Mouse (Mus musculus) ES-Bruce4 (cell line): ENCODE measurements around the gene Sptbn4. TPM values are rescaled to one million over a fixed set of nuclear protein-coding genes. Genes with fewer than 3 reads are reported as not detected.

ENCODE experiments used
- H3K27ac ChIP-seq: 2 replicates; pipeline ENCODE4 v1.5.1; 2012; ENCODE audit warnings: low read length, inconsistent platforms; ENCODE audit not compliant: insufficient read depth
- H3K27me3 ChIP-seq: 2 replicates; pipeline ENCODE4 v1.6.1; 2012; ENCODE audit warnings: mild to moderate bottlenecking, low read length, inconsistent platforms; ENCODE audit not compliant: control insufficient read depth, poor library complexity, insufficient read depth, severe bottlenecking
- H3K36me3 ChIP-seq: 2 replicates; pipeline ENCODE4 v1.6.1; 2012; ENCODE audit warnings: inconsistent platforms, mild to moderate bottlenecking, low read length, moderate library complexity; ENCODE audit not compliant: control insufficient read depth, poor library complexity, insufficient read depth, severe bottlenecking
- H3K4me1 ChIP-seq: one replicate; pipeline ENCODE4 v1.8.1; 2011; ENCODE audit warnings: low read length; ENCODE audit not compliant: control insufficient read depth, insufficient read depth
- H3K4me3 ChIP-seq: 2 replicates; pipeline ENCODE4 v1.5.1; 2011; ENCODE audit warnings: low read depth, mild to moderate bottlenecking, low read length
- H3K9ac ChIP-seq: 2 replicates; pipeline ENCODE4 v1.6.1; 2012; ENCODE audit warnings: low read depth, mild to moderate bottlenecking, inconsistent platforms; ENCODE audit not compliant: poor library complexity, severe bottlenecking
- H3K9me3 ChIP-seq: replicated peaks from 2 replicates; pipeline ENCODE4 v1.6.1; 2012; ENCODE audit warnings: mild to moderate bottlenecking, low read length, inconsistent platforms; ENCODE audit not compliant: control insufficient read depth, poor library complexity, insufficient read depth, severe bottlenecking
- CTCF ChIP-seq: IDR thresholded peaks from one replicate; pipeline ENCODE4 v1.8.1; 2011; ENCODE audit warnings: low read depth, low read length
- EP300 ChIP-seq: IDR thresholded peaks from 2 replicates; pipeline ENCODE4 v1.6.1; 2011; ENCODE audit warnings: low read depth, low read length; ENCODE audit not compliant: insufficient read depth
- POLR2A ChIP-seq: IDR thresholded peaks from one replicate; pipeline ENCODE4 v1.8.1; 2011; ENCODE audit warnings: low read length; ENCODE audit not compliant: insufficient read depth
- polyA plus RNA-seq: library from polyadenylated mRNA; stranded (reverse); fragments of >200 nt; gene quantifications from 2 replicates; pipeline ENCODE4 v1.2.4, GENCODE M21; 2011; ENCODE audit warnings: low read depth; ENCODE audit not compliant: missing spikeins, insufficient read depth, insufficient read length

Gene Sptbn4
- polyA plus RNA-seq, 1 experiment, result 6.0 TPM

DNA sequence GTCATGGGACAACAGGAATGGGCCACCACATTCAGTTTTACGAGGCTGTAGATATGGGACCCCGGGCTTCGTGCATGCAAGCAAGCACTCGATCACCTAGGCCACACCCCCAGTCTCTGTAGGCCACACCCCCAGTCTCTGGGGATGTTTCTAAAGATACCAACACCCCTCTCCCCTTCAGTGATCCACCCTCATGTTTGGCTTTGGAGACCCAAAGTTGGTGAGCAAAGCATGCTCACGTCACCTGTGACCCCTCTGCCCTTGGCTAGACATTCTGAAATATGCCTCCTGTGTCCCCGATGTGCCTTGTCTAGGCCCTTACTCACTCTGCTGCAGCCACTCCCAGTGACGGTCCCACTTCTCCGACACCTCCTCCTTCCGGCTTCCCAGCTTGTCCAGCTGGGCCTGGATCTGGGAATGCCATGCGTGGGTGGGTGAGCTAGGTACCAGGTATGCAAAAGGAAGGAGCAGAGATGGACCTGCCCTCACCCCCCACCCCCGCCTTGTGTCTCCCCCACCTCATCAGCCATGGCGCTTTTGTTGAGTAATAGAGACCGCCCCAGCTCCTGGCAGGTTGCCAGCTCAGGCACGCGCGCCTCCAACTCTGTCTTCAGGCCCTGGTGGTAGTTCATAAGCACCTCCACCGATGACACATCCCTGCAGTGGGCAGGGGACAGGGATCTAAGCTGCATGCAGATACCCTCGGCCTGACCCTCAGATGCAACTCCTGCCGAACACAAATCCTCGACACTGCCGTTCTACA is 81.2 kb downstream of the Sptbn4 start:
- Histone ChIP-seq H3K27ac (no peak overlapping the region), H3K4me3 (peak overlapping the region; percentile 20), H3K9ac (no peak overlapping the region), H3K9me3 (no peaks in the 10 kb centered on the region), H3K4me1 (peaks cover 6% of the 10 kb centered on the region), H3K36me3 (no peaks in the 10 kb centered on the region), H3K27me3 (no peaks in the 10 kb centered on the region)
- TF ChIP-seq EP300 (0 out of 2 replicates have a peak, but pooled peaks have one; percentile 5), CTCF (no peak)

DNA sequence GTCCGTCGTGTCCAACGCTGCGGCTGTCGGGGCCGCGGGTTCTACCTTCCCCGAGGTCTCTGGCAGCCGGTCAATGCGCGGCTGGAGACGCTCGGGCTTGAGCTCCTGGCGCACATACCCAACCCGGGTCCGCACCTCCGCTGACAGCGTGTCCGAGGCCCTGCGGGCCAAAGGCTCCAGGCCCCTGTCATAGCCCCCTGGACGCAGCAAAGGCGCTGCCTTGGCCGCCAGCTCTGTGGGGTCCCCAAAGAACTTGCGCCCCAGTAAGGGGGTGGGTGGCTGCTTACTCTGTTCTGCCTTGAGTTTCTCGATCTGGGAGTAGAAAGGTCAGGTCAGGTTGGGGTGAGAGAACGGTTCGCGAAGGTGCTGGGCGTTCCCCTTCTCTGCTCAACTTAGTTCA is 83.1 kb downstream of the Sptbn4 start:
- Histone ChIP-seq H3K4me1 (peaks cover 6% of the 10 kb centered on the region), H3K36me3 (no peaks in the 10 kb centered on the region), H3K27me3 (no peaks in the 10 kb centered on the region), H3K9ac (peak overlapping the region; percentile 71), H3K9me3 (no peaks in the 10 kb centered on the region), H3K4me3 (peak overlapping the region; percentile 39), H3K27ac (no peak overlapping the region)
- TF ChIP-seq CTCF, result no peak
- no peak for TF ChIP-seq EP300
- no peak for TF ChIP-seq POLR2A

DNA sequence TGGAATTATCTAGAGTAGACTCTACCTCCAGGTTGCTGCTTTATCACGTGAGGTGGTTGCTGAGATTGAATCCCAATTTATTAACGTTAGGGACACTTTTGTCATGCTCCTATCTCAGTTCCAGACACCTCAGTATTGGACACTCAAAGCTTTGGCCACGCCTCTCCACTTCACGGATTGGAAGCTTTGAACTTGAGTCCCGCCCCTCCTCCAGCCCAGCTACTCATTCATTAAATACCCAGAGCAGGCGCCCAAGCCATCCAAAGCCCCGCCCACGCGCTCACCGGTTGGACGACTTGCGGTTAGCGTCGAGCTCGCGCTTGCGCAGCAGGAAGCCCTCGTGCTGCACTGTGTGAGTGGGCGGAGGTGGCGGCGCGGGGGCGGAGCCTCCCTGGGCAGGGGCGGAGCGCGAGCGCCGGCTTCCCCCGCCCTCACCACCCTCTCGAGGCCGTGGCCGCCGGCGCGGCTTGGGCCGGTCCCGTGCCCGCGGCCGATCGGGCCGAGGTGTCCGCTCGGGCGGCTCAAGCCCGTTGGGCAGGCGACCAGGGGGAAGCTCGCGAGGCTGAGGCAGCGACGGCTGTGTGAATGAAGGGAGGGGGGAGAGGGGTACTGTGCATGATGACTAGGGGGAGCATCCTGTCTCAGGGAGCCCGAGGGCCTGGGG is 86.1 kb downstream of the Sptbn4 start:
- Histone ChIP-seq H3K4me3 (peak overlapping the region; percentile 80), H3K9ac (peak overlapping the region; percentile 83), H3K27me3 (no peaks in the 10 kb centered on the region), H3K9me3 (no peaks in the 10 kb centered on the region), H3K4me1 (peaks cover 2% of the 10 kb centered on the region), H3K27ac (peak overlapping the region; percentile 96), H3K36me3 (no peaks in the 10 kb centered on the region)
- no peak for TF ChIP-seq EP300
- no peak for TF ChIP-seq POLR2A
- TF ChIP-seq CTCF, result no peak

DNA sequence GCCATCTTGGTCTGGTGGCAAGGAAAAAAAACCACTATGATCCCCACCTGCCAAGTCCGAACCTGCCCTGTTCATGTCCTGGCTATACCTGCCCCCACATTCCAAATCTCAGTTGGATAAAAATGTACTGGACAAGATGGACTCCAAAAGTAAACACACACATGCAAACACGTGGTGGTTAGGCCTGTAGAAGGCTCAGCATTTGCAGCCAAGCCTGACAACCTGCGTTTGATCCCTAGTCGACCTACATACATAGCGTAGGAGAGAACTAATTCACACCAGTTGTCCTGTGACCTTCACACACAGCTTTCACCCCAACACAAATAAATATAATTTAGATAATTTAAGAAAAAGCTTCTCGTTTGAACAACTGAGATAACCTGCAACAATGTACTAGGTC is 86.7 kb downstream of the Sptbn4 start:
- Histone ChIP-seq H3K4me1 (no peaks in the 10 kb centered on the region), H3K9me3 (no peaks in the 10 kb centered on the region), H3K36me3 (no peaks in the 10 kb centered on the region), H3K27me3 (no peaks in the 10 kb centered on the region), H3K9ac (peak overlapping the region; percentile 61), H3K27ac (peak overlapping the region; percentile 96), H3K4me3 (peak overlapping the region; percentile 69)
- TF ChIP-seq POLR2A (no peak), EP300 (no peak), CTCF (no peak)

DNA sequence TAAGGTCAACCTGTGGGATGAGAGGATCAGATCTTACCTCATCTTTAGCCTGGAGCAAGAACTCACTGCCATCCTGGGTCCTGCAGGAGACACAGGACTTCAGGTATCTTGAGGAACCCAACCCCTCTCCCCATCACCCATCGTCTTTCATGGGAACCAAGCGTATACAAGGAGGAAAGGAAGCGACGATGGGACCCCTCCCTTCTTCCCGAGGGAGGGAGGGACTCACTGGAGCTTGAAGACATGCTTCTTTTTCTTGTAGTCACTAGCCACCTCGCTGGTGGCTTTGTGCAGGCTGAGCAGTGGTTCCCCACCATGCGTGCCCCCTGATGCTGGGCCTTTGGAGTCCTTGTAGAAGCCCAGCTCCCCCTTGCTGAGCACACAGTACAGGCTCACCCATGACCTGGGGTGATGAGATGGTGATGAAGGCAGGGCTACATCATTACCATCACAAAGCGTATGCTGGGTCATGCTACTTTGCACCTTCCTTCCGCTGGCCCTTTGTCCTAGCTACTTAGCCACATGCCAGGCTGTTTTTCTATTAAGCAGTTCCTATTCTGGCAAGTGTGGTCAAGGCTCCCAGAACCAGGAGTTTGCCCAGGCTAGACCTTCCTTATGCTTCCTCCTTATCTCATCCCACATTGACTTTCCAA is 87.7 kb downstream of the Sptbn4 start:
- Histone ChIP-seq H3K4me1 (no peaks in the 10 kb centered on the region), H3K4me3 (peak overlapping the region; percentile 16), H3K27me3 (no peaks in the 10 kb centered on the region), H3K36me3 (no peaks in the 10 kb centered on the region), H3K9me3 (no peaks in the 10 kb centered on the region), H3K9ac (0 out of 2 replicates have a peak overlapping the region, but pooled peaks have one; percentile 61), H3K27ac (peak overlapping the region; percentile 83)
- TF ChIP-seq EP300 (peak; percentile 97), POLR2A (no peak)
